Mouse (Mus musculus): ENCODE data around the gene Adipor2. TPM values are rescaled to one million over a fixed set of nuclear protein-coding genes. Genes with fewer than 3 reads are reported as not detected.
A peak's percentile ranks its signal among the peaks of the same experiment; 100 is the strongest.
"Not testable (repeated sequence)": the region's sequence is repeated elsewhere in the genome, so short reads cannot be mapped to it uniquely, and the experiment has no call there.

The Adipor2 gene
- polyA plus RNA-seq, 1 experiment from 2014 or later, result 27.9 TPM

- Histone ChIP-seq H3K4me1 (replicated peaks) (peaks cover 25% of the 10 kb centered on the region), H3K27ac (no peak overlapping the region), H3K4me2 (peak overlapping the region; percentile 10; the same call in 1 of the 2 replicates), H3K4me3 (replicated peaks) (no peak overlapping the region), H3K9ac (replicated peaks) (no peak overlapping the region), H3K36me3 (peaks cover 10% of the 10 kb centered on the region; the same call in 1 of the 2 replicates), H3K27me3 (peaks cover 9% of the 10 kb centered on the region; the same call in 1 of the 2 replicates), H3K9me3 (no peaks in the 10 kb centered on the region)
- 56% methylated on average over 12 of the region's 12 CpGs for WGBS
- ATAC-seq (ENCODE audit: insufficient number of reproducible peaks, insufficient read depth, low FRiP score, low TSS enrichment, low read depth), result peak; percentile 28; the same call in 1 of the 2 replicates
These were observed 26.5 kb upstream of the Adipor2 start for GRCm38 (mm10) chr6:119443742-119444645.

GRCm38 (mm10) chr6:119442729-119443128 lies 25.2 kb upstream of the Adipor2 start:
- H3K9me3 ChIP-seq; H3K27ac ChIP-seq; ATAC-seq (ENCODE audit: insufficient number of reproducible peaks, insufficient read depth, low FRiP score, low TSS enrichment, low read depth); H3K4me3 ChIP-seq (replicated peaks); H3K27me3 ChIP-seq; H3K9ac ChIP-seq (replicated peaks); H3K4me2 ChIP-seq: not testable (repeated sequence)
- Histone ChIP-seq H3K4me1 (replicated peaks) (peaks cover 17% of the 10 kb centered on the region), H3K36me3 (peaks cover 17% of the 10 kb centered on the region; the same call in 1 of the 2 replicates)
- WGBS, result 83% methylated on average over 5 of the region's 5 CpGs

DNA sequence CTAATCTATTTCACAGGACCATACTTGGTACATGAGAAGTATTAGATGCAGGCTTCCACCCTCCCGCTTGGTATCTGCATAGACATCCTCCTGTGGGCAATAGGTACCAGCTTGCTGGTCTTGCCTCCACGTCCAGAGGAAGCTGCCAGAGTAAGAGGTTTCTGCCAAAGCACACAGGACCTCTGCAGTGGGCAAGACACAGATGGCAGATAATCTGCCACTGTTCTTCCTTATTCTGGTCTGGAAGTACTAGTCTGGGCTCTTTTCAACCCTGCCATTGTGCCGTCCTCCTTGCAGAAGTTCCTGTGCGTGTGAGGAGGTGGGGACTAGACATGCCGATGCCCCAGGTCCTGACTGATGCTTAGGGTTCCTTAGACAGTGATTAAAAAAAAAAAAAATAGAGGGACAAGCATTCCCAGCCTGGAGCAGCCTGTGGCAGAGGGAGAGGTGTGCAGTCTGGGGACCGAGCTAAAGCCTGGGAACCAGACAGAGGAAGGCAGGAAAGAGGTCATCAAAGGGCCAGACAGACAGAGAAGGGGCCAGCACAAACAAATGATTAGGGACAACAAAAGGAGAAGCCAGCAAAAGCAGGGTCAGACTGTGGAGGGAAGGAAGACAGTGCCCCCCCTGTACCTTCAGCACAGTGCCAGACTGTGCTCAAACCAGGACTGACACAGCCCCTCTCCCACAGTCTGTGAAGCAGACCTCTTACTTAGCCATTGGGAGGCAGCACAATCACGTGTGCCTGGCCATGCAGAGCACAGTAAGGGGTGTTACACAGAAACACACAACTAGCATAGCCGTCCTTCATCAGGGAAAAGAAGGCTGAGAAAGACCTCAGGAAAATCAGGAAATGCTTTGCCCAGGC lies 20.6 kb upstream of the Adipor2 start:
- ATAC-seq (ENCODE audit: insufficient number of reproducible peaks, insufficient read depth, low FRiP score, low TSS enrichment, low read depth), result no peak
- 60% methylated on average over 8 of the region's 8 CpGs for WGBS
- Histone ChIP-seq H3K27me3 (no peaks in the 10 kb centered on the region), H3K4me3 (replicated peaks) (no peak overlapping the region), H3K4me2 (no peak overlapping the region), H3K9me3 (no peaks in the 10 kb centered on the region), H3K9ac (replicated peaks) (no peak overlapping the region), H3K27ac (no peak overlapping the region), H3K4me1 (replicated peaks) (peaks cover 11% of the 10 kb centered on the region; the same call in 1 of the 2 replicates), H3K36me3 (peaks cover 29% of the 10 kb centered on the region)

DNA sequence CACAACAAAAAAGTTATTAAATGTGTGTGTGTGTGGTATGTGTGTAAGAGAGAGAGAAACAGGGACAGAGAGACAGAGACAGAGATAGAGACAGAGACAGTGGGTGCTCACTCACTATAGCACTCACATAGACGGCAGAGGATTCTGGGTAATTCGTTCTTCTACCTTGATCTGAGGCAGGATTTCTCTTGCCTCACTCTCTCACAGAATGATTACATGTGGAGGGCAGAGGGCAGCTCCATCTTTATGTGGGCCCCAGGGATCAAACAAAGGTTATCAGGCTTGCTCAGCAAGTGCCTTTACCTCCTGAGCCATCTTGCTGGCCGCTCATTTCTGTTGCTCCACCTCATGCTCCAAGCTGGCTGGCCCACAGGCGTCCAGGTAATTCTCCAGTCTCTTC lies 16.9 kb upstream of the Adipor2 start:
- Histone ChIP-seq H3K36me3 (peaks cover 29% of the 10 kb centered on the region), H3K4me1 (replicated peaks) (no peaks in the 10 kb centered on the region), H3K9me3 (0 out of 2 replicates have a peak, but pooled peaks cover under 1% of the 10 kb centered on the region), H3K9ac (replicated peaks) (no peak overlapping the region), H3K4me3 (replicated peaks) (no peak overlapping the region), H3K27ac (no peak overlapping the region), H3K4me2 (no peak overlapping the region), H3K27me3 (no peaks in the 10 kb centered on the region)
- no peak for ATAC-seq (ENCODE audit: insufficient number of reproducible peaks, insufficient read depth, low FRiP score, low TSS enrichment, low read depth)
- 78% methylated on average over 4 of the region's 4 CpGs for WGBS

DNA sequence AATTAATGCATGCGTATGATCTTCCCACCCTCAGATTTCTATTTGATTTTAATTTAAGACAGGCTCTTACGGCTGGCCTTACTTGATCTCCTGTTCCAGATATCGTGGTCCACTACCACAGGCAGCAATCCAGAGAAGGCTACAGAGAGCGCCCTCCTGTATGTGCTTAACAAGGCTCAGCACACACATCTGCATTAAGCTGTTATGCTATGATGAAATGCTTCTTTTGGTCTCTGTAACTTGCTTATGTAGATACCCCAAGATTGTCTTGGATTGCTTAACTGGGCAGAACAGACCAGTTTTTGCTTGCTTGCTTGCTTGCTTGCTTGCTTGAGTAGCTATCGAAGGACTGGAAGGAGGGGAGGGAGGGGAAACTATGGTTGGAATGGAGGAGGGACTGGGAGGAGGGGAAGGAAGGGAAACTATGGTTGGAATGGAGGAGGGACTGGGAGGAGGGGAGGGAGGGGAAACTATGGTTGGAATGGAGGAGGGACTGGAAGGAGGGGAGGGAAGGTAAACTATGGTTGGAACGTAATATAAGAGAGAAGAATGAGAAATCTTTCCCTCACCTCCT lies 14.3 kb upstream of the Adipor2 start:
- no peak overlapping the region for H3K4me2 ChIP-seq

GRCm38 (mm10) chr6:119430508-119430907 lies 13.0 kb upstream of the Adipor2 start:
- 0 out of 2 replicates have a peak, but pooled peaks cover 8% of the 10 kb centered on the region for H3K9me3 ChIP-seq
- no peak overlapping the region for H3K4me3 ChIP-seq (replicated peaks)
- no peaks in the 10 kb centered on the region for H3K27me3 ChIP-seq
- H3K36me3 ChIP-seq, result peaks cover 28% of the 10 kb centered on the region
- H3K27ac ChIP-seq, result no peak overlapping the region
- no peak overlapping the region for H3K9ac ChIP-seq (replicated peaks)
- no peaks in the 10 kb centered on the region for H3K4me1 ChIP-seq (replicated peaks)
- no peak overlapping the region for H3K4me2 ChIP-seq
- no peak for ATAC-seq (ENCODE audit: insufficient number of reproducible peaks, insufficient read depth, low FRiP score, low TSS enrichment, low read depth)
- 58% methylated on average over 2 of the region's 2 CpGs for WGBS

More for the DNA sequence above, 14.3 kb upstream of the Adipor2 start:
- H3K36me3 ChIP-seq, result peaks cover 28% of the 10 kb centered on the region
- no peak for ATAC-seq (ENCODE audit: insufficient number of reproducible peaks, insufficient read depth, low FRiP score, low TSS enrichment, low read depth)
- H3K27ac ChIP-seq, result no peak overlapping the region
- no peak overlapping the region for H3K4me3 ChIP-seq (replicated peaks)
- no peak overlapping the region for H3K9ac ChIP-seq (replicated peaks)
- H3K9me3 ChIP-seq, result 0 out of 2 replicates have a peak, but pooled peaks cover 8% of the 10 kb centered on the region
- WGBS, result 89% methylated on average over 6 of the region's 6 CpGs
- no peaks in the 10 kb centered on the region for H3K4me1 ChIP-seq (replicated peaks)
- no peaks in the 10 kb centered on the region for H3K27me3 ChIP-seq

DNA sequence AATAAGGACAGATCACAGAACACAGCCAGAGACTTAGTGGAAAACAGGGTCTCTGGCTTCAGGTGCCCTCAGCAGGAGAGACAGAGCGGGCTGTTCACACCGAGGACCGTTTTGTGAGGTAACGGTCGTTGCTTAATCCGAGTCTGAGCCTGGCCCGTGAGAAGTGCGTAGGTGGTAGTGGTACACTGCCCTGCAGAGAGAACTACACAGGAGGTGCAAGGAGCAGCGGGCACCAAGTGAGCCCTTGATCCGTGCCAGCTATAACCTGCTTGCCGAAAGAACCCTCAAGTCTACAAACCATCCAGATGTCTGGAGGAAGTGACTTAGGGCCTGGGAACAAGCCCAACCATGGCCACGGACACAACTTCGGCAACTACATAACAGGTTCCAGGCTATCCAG lies 11.8 kb upstream of the Adipor2 start:
- no peak for ATAC-seq (ENCODE audit: insufficient number of reproducible peaks, insufficient read depth, low FRiP score, low TSS enrichment, low read depth)
- 97% methylated on average over 13 of the region's 13 CpGs for WGBS
- Histone ChIP-seq H3K4me2 (no peak overlapping the region), H3K9me3 (0 out of 2 replicates have a peak, but pooled peaks cover 8% of the 10 kb centered on the region), H3K36me3 (peaks cover 24% of the 10 kb centered on the region), H3K9ac (replicated peaks) (no peak overlapping the region), H3K4me1 (replicated peaks) (no peaks in the 10 kb centered on the region), H3K27me3 (no peaks in the 10 kb centered on the region), H3K4me3 (replicated peaks) (no peak overlapping the region), H3K27ac (no peak overlapping the region)

GRCm38 (mm10) chr6:119428611-119429010 lies 11.1 kb upstream of the Adipor2 start:
- no peaks in the 10 kb centered on the region for H3K4me1 ChIP-seq (replicated peaks)
- ATAC-seq (ENCODE audit: insufficient number of reproducible peaks, insufficient read depth, low FRiP score, low TSS enrichment, low read depth), result no peak
- H3K9me3 ChIP-seq, result 0 out of 2 replicates have a peak, but pooled peaks cover 8% of the 10 kb centered on the region
- H3K9ac ChIP-seq (replicated peaks), result no peak overlapping the region
- H3K36me3 ChIP-seq, result peaks cover 21% of the 10 kb centered on the region
- H3K27me3 ChIP-seq, result no peaks in the 10 kb centered on the region
- WGBS, result 92% methylated on average over 3 of the region's 3 CpGs
- H3K27ac ChIP-seq, result no peak overlapping the region
- H3K4me3 ChIP-seq (replicated peaks), result no peak overlapping the region
- H3K4me2 ChIP-seq, result no peak overlapping the region

GRCm38 (mm10) chr6:119421001-119421400 lies 3.5 kb upstream of the Adipor2 start:
- H3K36me3 ChIP-seq, result no peaks in the 10 kb centered on the region
- no peak for ATAC-seq (ENCODE audit: insufficient number of reproducible peaks, insufficient read depth, low FRiP score, low TSS enrichment, low read depth)
- no peak overlapping the region for H3K9ac ChIP-seq (replicated peaks)
- peaks cover 11% of the 10 kb centered on the region for H3K4me1 ChIP-seq (replicated peaks)
- H3K4me2 ChIP-seq, result no peak overlapping the region
- no peaks in the 10 kb centered on the region for H3K27me3 ChIP-seq
- H3K9me3 ChIP-seq, result no peaks in the 10 kb centered on the region
- 83% methylated on average over 4 of the region's 4 CpGs for WGBS
- H3K27ac ChIP-seq, result no peak overlapping the region
- H3K4me3 ChIP-seq (replicated peaks), result no peak overlapping the region

DNA sequence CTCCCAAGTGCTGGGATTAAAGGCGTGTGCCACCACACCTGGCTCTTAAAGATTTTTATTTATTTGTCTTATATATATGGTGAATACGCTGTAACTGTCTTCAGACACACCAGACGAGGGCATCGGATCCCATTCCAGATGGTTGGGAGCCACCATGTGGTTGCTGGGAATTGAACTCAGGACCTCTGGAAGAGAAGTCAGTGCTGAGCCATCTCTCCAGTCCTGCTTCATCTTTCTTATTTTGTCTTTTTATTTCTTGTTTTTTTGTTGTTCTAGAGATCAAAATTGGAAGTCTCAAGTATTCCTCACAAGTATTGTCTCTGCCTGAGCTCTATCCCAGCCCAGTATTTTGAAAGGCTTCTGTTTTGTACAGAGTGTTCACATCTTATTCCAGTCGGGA lies 2.9 kb upstream of the Adipor2 start:
- no peak overlapping the region for H3K4me2 ChIP-seq
- no peaks in the 10 kb centered on the region for H3K27me3 ChIP-seq
- H3K27ac ChIP-seq, result no peak overlapping the region
- H3K9me3 ChIP-seq, result no peaks in the 10 kb centered on the region
- 89% methylated on average over 5 of the region's 5 CpGs for WGBS
- no peak overlapping the region for H3K4me3 ChIP-seq (replicated peaks)
- peaks cover 11% of the 10 kb centered on the region for H3K4me1 ChIP-seq (replicated peaks)
- no peak overlapping the region for H3K9ac ChIP-seq (replicated peaks)
- no peak for ATAC-seq (ENCODE audit: insufficient number of reproducible peaks, insufficient read depth, low FRiP score, low TSS enrichment, low read depth)
- H3K36me3 ChIP-seq, result no peaks in the 10 kb centered on the region

DNA sequence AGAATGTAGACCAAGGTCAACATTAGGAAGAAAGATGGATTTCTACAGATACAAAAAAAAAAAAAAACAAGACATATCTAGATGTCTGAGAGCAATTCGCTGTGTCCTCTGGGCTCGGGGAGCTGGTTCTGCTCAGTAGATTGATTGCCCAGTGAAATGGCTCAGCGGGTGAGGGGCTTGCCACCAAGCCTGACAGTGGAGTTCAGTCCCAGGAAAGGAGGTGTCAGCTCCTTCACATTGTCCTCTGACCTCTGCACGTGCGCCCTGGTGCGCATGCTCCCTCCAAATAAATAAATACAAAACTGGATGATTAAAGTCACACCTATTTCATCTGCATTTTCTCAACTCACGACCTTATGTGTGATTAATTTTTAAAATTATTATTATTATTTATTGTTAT lies 1.9 kb upstream of the Adipor2 start:
- 49% methylated on average over 7 of the region's 7 CpGs for WGBS

More for the DNA sequence above, 1.9 kb upstream of the Adipor2 start:
- H3K4me1 ChIP-seq (replicated peaks), result peaks cover 11% of the 10 kb centered on the region
- no peak for ATAC-seq (ENCODE audit: insufficient number of reproducible peaks, insufficient read depth, low FRiP score, low TSS enrichment, low read depth)
- no peaks in the 10 kb centered on the region for H3K36me3 ChIP-seq
- H3K9ac ChIP-seq (replicated peaks), result no peak overlapping the region
- no peak overlapping the region for H3K4me2 ChIP-seq
- no peak overlapping the region for H3K27ac ChIP-seq
- no peak overlapping the region for H3K4me3 ChIP-seq (replicated peaks)
- no peaks in the 10 kb centered on the region for H3K9me3 ChIP-seq
- no peaks in the 10 kb centered on the region; the same call in 1 of the 2 replicates for H3K27me3 ChIP-seq
